Mouse (Mus musculus) E14TG2a.4 (cell line): ENCODE measurements around the gene Alk.

Experiments
- H3K27me3 ChIP-seq: 2 replicates; pipeline ENCODE4 v1.6.1; 2014; ENCODE audit warnings: low read length, control low read depth; ENCODE audit not compliant: insufficient read depth
- H3K36me3 ChIP-seq: 2 replicates; pipeline ENCODE4 v1.6.1; 2014; ENCODE audit warnings: low read length, control low read depth; ENCODE audit not compliant: insufficient read depth
- H3K4me1 ChIP-seq: replicated peaks from 2 replicates; pipeline ENCODE4 v1.6.1; 2014; ENCODE audit warnings: low read depth, low read length, control low read depth
- H3K4me3 ChIP-seq: replicated peaks from 2 replicates; pipeline ENCODE4 v1.5.1; 2014; ENCODE audit warnings: mild to moderate bottlenecking, low read length
- H3K9me3 ChIP-seq: 2 replicates; pipeline ENCODE4 v1.6.1; 2014; ENCODE audit warnings: low read length, control low read depth
- CTCF ChIP-seq: conservative IDR thresholded peaks from 2 replicates; pipeline ENCODE4 v1.5.1; 2014; ENCODE audit warnings: low read length
- NANOG ChIP-seq: IDR thresholded peaks from 2 replicates; pipeline ENCODE4 v1.6.1; 2014; ENCODE audit warnings: borderline replicate concordance, low read length, mixed read lengths
- POU5F1 ChIP-seq: IDR thresholded peaks from 2 replicates; pipeline ENCODE4 v1.6.1; 2014; ENCODE audit warnings: low read length, borderline replicate concordance

Gene Alk

GRCm38 (mm10) chr17:72009836-72010235, 594.6 kb downstream of the Alk start:
- TF ChIP-seq CTCF = no peak
- no peak for TF ChIP-seq NANOG
- no peak for TF ChIP-seq POU5F1
- Histone ChIP-seq H3K4me3 (no peak overlapping the region), H3K9me3 (no peaks in the 10 kb centered on the region)

GRCm38 (mm10) chr17:72008389-72008788, 596.0 kb downstream of the Alk start:
- TF ChIP-seq CTCF (no peak), POU5F1 (no peak), NANOG (no peak)
- Histone ChIP-seq H3K36me3 (no peaks in the 10 kb centered on the region), H3K4me3 (no peak overlapping the region), H3K27me3 (no peaks in the 10 kb centered on the region), H3K4me1 (no peaks in the 10 kb centered on the region), H3K9me3 (no peaks in the 10 kb centered on the region)

More at GRCm38 (mm10) chr17:72009836-72010235, 594.6 kb downstream of the Alk start:
- no peaks in the 10 kb centered on the region for H3K36me3 ChIP-seq
- H3K27me3 ChIP-seq = no peaks in the 10 kb centered on the region
- H3K4me1 ChIP-seq = no peaks in the 10 kb centered on the region

GRCm38 (mm10) chr17:72005365-72005764, 599.1 kb downstream of the Alk start:
- Histone ChIP-seq H3K9me3 (no peaks in the 10 kb centered on the region), H3K36me3 (no peaks in the 10 kb centered on the region), H3K4me3 (no peak overlapping the region), H3K4me1 (no peaks in the 10 kb centered on the region), H3K27me3 (no peaks in the 10 kb centered on the region)
- TF ChIP-seq CTCF = no peak
- TF ChIP-seq NANOG = no peak
- no peak for TF ChIP-seq POU5F1

GRCm38 (mm10) chr17:71999527-72000482, 604.6 kb downstream of the Alk start:
- Histone ChIP-seq H3K27me3 (no peaks in the 10 kb centered on the region), H3K4me3 (no peak overlapping the region), H3K4me1 (no peaks in the 10 kb centered on the region), H3K9me3 (no peaks in the 10 kb centered on the region), H3K36me3 (no peaks in the 10 kb centered on the region)
- TF ChIP-seq CTCF (no peak), NANOG (no peak), POU5F1 (no peak)

- Histone ChIP-seq H3K36me3 (no peaks in the 10 kb centered on the region), H3K27me3 (no peaks in the 10 kb centered on the region), H3K4me3 (no peak overlapping the region), H3K4me1 (no peaks in the 10 kb centered on the region), H3K9me3 (no peaks in the 10 kb centered on the region)
- TF ChIP-seq NANOG (no peak), POU5F1 (no peak), CTCF (no peak)
Measured at GRCm38 (mm10) chr17:71997680-71998079, 606.7 kb downstream of the Alk start.

GRCm38 (mm10) chr17:71995539-71995938, 608.9 kb downstream of the Alk start:
- Histone ChIP-seq H3K4me3 (no peak overlapping the region), H3K27me3 (no peaks in the 10 kb centered on the region), H3K9me3 (no peaks in the 10 kb centered on the region), H3K4me1 (no peaks in the 10 kb centered on the region), H3K36me3 (no peaks in the 10 kb centered on the region)
- TF ChIP-seq CTCF (no peak), NANOG (no peak), POU5F1 (no peak)

GRCm38 (mm10) chr17:71994144-71994543, 610.3 kb downstream of the Alk start:
- no peaks in the 10 kb centered on the region for H3K9me3 ChIP-seq
- H3K36me3 ChIP-seq = no peaks in the 10 kb centered on the region
- no peak for TF ChIP-seq POU5F1
- TF ChIP-seq NANOG = no peak
- TF ChIP-seq CTCF = no peak
- no peak overlapping the region for H3K4me3 ChIP-seq
- H3K4me1 ChIP-seq = no peaks in the 10 kb centered on the region
- no peaks in the 10 kb centered on the region for H3K27me3 ChIP-seq

GRCm38 (mm10) chr17:71993011-71993410, 611.4 kb downstream of the Alk start:
- Histone ChIP-seq H3K27me3 (no peaks in the 10 kb centered on the region), H3K4me3 (no peak overlapping the region), H3K36me3 (no peaks in the 10 kb centered on the region)

More at GRCm38 (mm10) chr17:71993011-71993410, 611.4 kb downstream of the Alk start:
- Histone ChIP-seq H3K9me3 (no peaks in the 10 kb centered on the region), H3K4me1 (no peaks in the 10 kb centered on the region)
- TF ChIP-seq NANOG = no peak
- no peak for TF ChIP-seq POU5F1
- no peak for TF ChIP-seq CTCF
